Mouse (Mus musculus): ENCODE measurements around the gene Pofut2. TPM values are rescaled to one million over a fixed set of nuclear protein-coding genes. Genes with fewer than 3 reads are reported as not detected.
"Not testable (repeated sequence)": the region's sequence is repeated elsewhere in the genome, so short reads cannot be mapped to it uniquely, and the experiment has no call there.

Pofut2 gene
- polyA plus RNA-seq, 1 experiment from 2014 or later = 74.5 TPM

DNA sequence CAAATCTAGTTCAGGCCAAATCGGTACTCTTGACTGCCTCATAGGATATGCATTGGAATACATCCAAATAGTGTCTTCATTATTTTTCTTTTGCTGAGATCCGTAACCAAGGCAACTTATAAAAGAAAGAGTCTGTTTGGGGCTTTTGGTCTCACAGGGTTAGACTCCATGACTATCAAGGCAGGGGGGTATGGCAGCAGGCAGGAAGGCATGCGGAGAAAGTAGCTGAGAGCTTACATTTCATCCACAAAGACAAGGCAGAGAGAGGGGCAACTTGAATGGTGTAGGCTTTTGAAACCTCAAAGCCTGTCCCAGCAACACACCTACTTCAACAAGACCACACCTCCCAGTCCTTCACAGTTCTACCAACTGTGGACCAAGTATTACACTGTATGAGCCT, 3.3 kb upstream of the Pofut2 start:
- Histone ChIP-seq H3K27me3 (replicated peaks; ENCODE audit: low read depth, poor library complexity, severe bottlenecking) (0 out of 2 replicates have a peak, but pooled peaks cover 6% of the 10 kb centered on the region), H3K9me3 (no peaks in the 10 kb centered on the region), H3K4me1 (peaks cover 59% of the 10 kb centered on the region), H3K36me3 (replicated peaks) (peaks cover 4% of the 10 kb centered on the region), H3K27ac (replicated peaks) (no peak overlapping the region), H3K4me3 (no peak overlapping the region)
- no peak for DNase-seq (ENCODE audit: low spot score)
- 88% methylated on average over 3 of the region's 3 CpGs for WGBS

DNA sequence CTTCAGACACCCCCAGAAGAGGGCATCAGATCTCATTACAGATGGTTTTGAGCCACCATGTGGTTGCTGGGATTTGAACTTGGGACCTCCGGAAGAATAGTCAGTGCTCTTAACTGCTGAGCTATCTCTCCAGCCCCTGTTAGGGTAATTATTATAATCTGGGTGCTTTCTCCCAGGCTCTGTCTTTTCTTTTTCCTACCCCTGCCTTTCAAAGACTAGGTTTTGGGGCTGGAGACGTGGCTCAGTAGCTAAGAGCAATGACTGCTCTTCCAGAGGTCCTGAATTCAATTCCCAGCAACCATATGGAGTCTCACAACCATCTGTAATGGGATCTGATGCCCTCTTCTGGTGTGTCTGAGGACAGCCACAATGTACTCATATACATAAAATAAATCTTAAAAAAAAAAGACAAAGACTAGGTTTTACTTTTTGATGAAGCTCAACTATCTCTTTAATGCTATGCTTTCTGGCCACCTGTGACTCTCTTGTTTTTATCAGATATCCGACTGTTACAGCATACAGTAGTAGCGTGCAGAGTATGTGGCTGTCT, 902 bp upstream of the Pofut2 start:
- Histone ChIP-seq H3K9me3 (no peaks in the 10 kb centered on the region), H3K36me3 (replicated peaks) (peaks cover 28% of the 10 kb centered on the region), H3K4me3 (peak overlapping the region; percentile 74), H3K27me3 (replicated peaks; ENCODE audit: low read depth, poor library complexity, severe bottlenecking) (0 out of 2 replicates have a peak, but pooled peaks cover 6% of the 10 kb centered on the region), H3K4me1 (peaks cover 37% of the 10 kb centered on the region), H3K27ac (replicated peaks) (no peak overlapping the region)
- DNase-seq (ENCODE audit: low spot score) = no peak
- WGBS = 61% methylated on average over 4 of the region's 4 CpGs

GRCm38 (mm10) chr10:77260166-77260875, 1.3 kb downstream of the Pofut2 start:
- Histone ChIP-seq H3K9me3 (no peaks in the 10 kb centered on the region), H3K4me3 (peak overlapping the region; percentile 74), H3K36me3 (replicated peaks) (peaks cover 50% of the 10 kb centered on the region), H3K27ac (replicated peaks) (no peak overlapping the region), H3K4me1 (peaks cover 20% of the 10 kb centered on the region), H3K27me3 (replicated peaks; ENCODE audit: low read depth, poor library complexity, severe bottlenecking) (no peaks in the 10 kb centered on the region)
- DNase-seq (ENCODE audit: low spot score) = no peak
- 87% methylated on average over 17 of the region's 17 CpGs for WGBS

DNA sequence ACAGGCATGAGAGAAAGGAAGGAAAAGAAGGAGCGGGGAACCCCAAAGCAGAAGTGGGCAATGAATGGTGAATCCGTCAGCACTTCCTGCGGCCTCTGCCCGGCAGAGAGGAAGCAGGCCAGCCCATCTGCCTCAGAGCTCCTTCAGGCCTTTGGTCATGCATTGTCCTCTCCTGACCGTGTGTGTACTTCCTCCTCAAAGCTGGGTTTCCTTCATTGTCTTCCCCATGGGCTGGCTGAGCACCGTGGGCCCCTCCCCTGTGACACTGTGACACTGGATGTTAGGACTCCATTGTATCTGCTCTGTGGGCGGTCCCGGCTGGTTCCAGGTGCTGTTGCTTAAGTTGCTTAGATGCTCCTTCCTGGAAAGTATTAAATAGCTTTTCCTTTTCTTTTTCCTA, 7.3 kb downstream of the Pofut2 start:
- Histone ChIP-seq H3K27ac (replicated peaks) (no peak overlapping the region), H3K4me3 (no peak overlapping the region), H3K9me3 (no peaks in the 10 kb centered on the region), H3K4me1 (0 out of 2 replicates have a peak, but pooled peaks cover 3% of the 10 kb centered on the region), H3K27me3 (replicated peaks; ENCODE audit: low read depth, poor library complexity, severe bottlenecking) (no peaks in the 10 kb centered on the region), H3K36me3 (replicated peaks) (peaks cover 98% of the 10 kb centered on the region)
- 77% methylated on average over 8 of the region's 8 CpGs for WGBS
- no peak for DNase-seq (ENCODE audit: low spot score)

- no peaks in the 10 kb centered on the region for H3K27me3 ChIP-seq (replicated peaks; ENCODE audit: low read depth, poor library complexity, severe bottlenecking)
- DNase-seq (ENCODE audit: low spot score) = no peak
- 0 out of 2 replicates have a peak, but pooled peaks cover 3% of the 10 kb centered on the region for H3K4me1 ChIP-seq
- peaks cover 91% of the 10 kb centered on the region for H3K36me3 ChIP-seq (replicated peaks)
- H3K9me3 ChIP-seq = no peaks in the 10 kb centered on the region
- 93% methylated on average over 14 of the region's 14 CpGs for WGBS
- H3K27ac ChIP-seq (replicated peaks) = peak overlapping the region; percentile 4; the same call in 1 of the 2 replicates
- H3K4me3 ChIP-seq = no peak overlapping the region
Measured at GRCm38 (mm10) chr10:77267027-77267426, 8.0 kb downstream of the Pofut2 start.

- Histone ChIP-seq H3K4me3 (no peak overlapping the region), H3K36me3 (replicated peaks) (peaks cover 70% of the 10 kb centered on the region), H3K9me3 (no peaks in the 10 kb centered on the region), H3K4me1 (peaks cover 14% of the 10 kb centered on the region), H3K27me3 (replicated peaks; ENCODE audit: low read depth, poor library complexity, severe bottlenecking) (no peaks in the 10 kb centered on the region), H3K27ac (replicated peaks) (no peak overlapping the region)
- WGBS = 89% methylated on average over 7 of the region's 7 CpGs
- no peak for DNase-seq (ENCODE audit: low spot score)
Measured at GRCm38 (mm10) chr10:77269129-77269528, 10.1 kb downstream of the Pofut2 start.

GRCm38 (mm10) chr10:77272980-77273730, 14.1 kb downstream of the Pofut2 start:
- Histone ChIP-seq H3K27me3 (replicated peaks; ENCODE audit: low read depth, poor library complexity, severe bottlenecking) (no peaks in the 10 kb centered on the region), H3K4me3 (no peak overlapping the region), H3K36me3 (replicated peaks) (peaks cover 29% of the 10 kb centered on the region), H3K27ac (replicated peaks) (peak overlapping the region; percentile 40; the same call in 1 of the 2 replicates), H3K9me3 (no peaks in the 10 kb centered on the region), H3K4me1 (peaks cover 11% of the 10 kb centered on the region)
- WGBS = 67% methylated on average over 11 of the region's 11 CpGs
- DNase-seq (ENCODE audit: low spot score) = no peak

- no peaks in the 10 kb centered on the region for H3K27me3 ChIP-seq (replicated peaks; ENCODE audit: low read depth, poor library complexity, severe bottlenecking)
- peaks cover 11% of the 10 kb centered on the region for H3K4me1 ChIP-seq
- no peak overlapping the region for H3K4me3 ChIP-seq
- H3K27ac ChIP-seq (replicated peaks) = no peak overlapping the region
- DNase-seq (ENCODE audit: low spot score) = no peak
- H3K36me3 ChIP-seq (replicated peaks) = peaks cover 23% of the 10 kb centered on the region
- H3K9me3 ChIP-seq = no peaks in the 10 kb centered on the region
Measured at GRCm38 (mm10) chr10:77273798-77274197, 14.8 kb downstream of the Pofut2 start.

DNA sequence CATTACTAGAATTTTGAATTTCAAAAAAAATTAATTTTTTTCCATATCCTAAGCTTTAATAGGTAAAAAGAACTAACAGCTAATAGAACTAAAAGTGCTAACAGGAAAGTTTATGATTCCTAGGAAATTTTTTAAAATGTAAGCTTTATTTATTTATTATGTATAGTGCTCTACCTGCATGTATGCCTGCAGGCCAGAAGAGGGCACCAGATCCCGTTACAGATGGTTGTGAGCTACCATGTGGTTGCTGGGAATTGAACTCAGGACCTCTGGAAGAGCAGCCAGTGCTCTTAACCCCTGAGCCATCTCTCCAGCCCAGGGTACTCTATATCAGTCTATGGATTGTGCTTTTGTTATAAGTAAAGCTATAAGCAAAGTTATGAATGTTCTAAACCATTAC, 23.1 kb downstream of the Pofut2 start:
- H3K27ac ChIP-seq (replicated peaks); H3K9me3 ChIP-seq; H3K36me3 ChIP-seq (replicated peaks); DNase-seq (ENCODE audit: low spot score); H3K4me3 ChIP-seq; H3K27me3 ChIP-seq (replicated peaks; ENCODE audit: low read depth, poor library complexity, severe bottlenecking): not testable (repeated sequence)
- WGBS = 78% methylated on average over 1 of the region's 1 CpGs
- peaks cover 23% of the 10 kb centered on the region for H3K4me1 ChIP-seq

GRCm38 (mm10) chr10:77282822-77283221, 23.8 kb downstream of the Pofut2 start:
- H3K27ac ChIP-seq (replicated peaks) = no peak overlapping the region
- H3K27me3 ChIP-seq (replicated peaks; ENCODE audit: low read depth, poor library complexity, severe bottlenecking) = 0 out of 2 replicates have a peak, but pooled peaks cover 10% of the 10 kb centered on the region
- no peaks in the 10 kb centered on the region for H3K36me3 ChIP-seq (replicated peaks)
- peak; percentile 79 for DNase-seq (ENCODE audit: low spot score)
- peaks cover 23% of the 10 kb centered on the region for H3K4me1 ChIP-seq
- no peaks in the 10 kb centered on the region for H3K9me3 ChIP-seq
- no peak overlapping the region for H3K4me3 ChIP-seq
- 18% methylated on average over 6 of the region's 6 CpGs for WGBS

DNA sequence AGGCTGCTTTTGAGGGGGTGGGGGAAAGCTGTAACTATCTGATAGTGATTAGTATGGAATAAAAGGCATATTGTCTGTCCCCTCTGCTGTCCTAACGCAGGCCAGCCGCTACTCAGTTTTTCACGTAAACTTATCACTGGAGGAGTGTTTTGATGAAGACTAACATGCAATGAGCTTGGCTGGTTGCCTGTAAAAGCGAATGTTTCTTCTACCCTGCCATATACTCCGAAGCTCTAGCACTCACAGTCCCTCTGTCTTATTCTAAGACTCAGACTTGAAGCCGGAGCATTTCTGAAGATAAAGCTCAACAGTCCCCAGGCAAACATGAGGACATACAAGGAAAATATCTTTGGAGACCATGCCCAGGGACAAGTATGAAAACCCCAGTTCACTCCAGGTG, 25.8 kb downstream of the Pofut2 start:
- Histone ChIP-seq H3K27ac (replicated peaks) (no peak overlapping the region), H3K9me3 (no peaks in the 10 kb centered on the region), H3K27me3 (replicated peaks; ENCODE audit: low read depth, poor library complexity, severe bottlenecking) (0 out of 2 replicates have a peak, but pooled peaks cover 7% of the 10 kb centered on the region), H3K4me1 (peaks cover 31% of the 10 kb centered on the region), H3K4me3 (no peak overlapping the region), H3K36me3 (replicated peaks) (no peaks in the 10 kb centered on the region)
- WGBS = 67% methylated on average over 6 of the region's 6 CpGs
- no peak for DNase-seq (ENCODE audit: low spot score)

- Histone ChIP-seq H3K4me3 (no peak overlapping the region), H3K36me3 (replicated peaks) (no peaks in the 10 kb centered on the region), H3K27ac (replicated peaks) (no peak overlapping the region), H3K4me1 (peaks cover 31% of the 10 kb centered on the region), H3K27me3 (replicated peaks; ENCODE audit: low read depth, poor library complexity, severe bottlenecking) (no peaks in the 10 kb centered on the region), H3K9me3 (no peaks in the 10 kb centered on the region)
- 91% methylated on average over 8 of the region's 8 CpGs for WGBS
- DNase-seq (ENCODE audit: low spot score) = no peak
Measured at GRCm38 (mm10) chr10:77287626-77288025, 28.6 kb downstream of the Pofut2 start.
